Mouse (Mus musculus): ENCODE data around the gene Fry.

Gene Fry

DNA sequence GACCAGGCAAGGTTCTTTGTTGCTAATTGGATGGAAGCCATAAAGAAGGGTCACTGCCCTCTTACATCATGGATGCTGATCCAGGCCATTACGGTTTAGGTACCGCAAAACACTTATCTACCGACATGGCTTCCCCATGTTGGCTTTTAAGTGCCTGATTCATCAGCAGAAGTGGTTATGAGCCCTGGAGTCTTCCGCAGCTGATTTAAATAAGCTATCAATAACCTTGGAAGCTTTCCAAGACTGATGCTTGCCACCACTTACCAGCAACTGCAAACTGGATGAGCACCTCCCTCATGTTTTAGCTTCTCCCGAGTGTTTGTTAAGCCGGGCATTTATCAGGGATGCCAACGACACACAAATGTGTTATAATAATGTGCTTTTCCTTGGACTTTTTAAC lies 12.7 kb downstream of the Fry start:
- DNase-seq: no peak

GRCm38 (mm10) chr5:150134651-150135050 lies 16.2 kb downstream of the Fry start:
- DNase-seq: no peak

DNA sequence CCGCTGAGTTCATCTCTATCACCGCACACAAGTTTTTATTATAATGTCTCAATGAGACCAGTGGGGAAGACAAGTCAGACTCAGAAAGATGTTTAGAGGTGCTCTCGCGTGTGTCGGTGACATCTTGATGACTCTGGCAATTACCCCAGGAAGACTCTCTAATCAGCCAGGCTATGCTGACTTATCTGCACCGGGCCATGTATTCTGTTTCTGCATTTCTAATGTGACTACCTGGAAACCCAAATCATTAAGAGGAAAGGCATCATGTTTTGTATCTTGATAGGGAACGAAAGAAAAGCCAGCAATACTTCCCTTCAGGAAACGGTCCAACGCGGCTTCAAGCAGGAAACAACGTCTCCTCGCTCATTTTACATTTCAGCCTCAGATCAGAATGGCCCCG lies 17.1 kb downstream of the Fry start:
- no peak for DNase-seq

DNA sequence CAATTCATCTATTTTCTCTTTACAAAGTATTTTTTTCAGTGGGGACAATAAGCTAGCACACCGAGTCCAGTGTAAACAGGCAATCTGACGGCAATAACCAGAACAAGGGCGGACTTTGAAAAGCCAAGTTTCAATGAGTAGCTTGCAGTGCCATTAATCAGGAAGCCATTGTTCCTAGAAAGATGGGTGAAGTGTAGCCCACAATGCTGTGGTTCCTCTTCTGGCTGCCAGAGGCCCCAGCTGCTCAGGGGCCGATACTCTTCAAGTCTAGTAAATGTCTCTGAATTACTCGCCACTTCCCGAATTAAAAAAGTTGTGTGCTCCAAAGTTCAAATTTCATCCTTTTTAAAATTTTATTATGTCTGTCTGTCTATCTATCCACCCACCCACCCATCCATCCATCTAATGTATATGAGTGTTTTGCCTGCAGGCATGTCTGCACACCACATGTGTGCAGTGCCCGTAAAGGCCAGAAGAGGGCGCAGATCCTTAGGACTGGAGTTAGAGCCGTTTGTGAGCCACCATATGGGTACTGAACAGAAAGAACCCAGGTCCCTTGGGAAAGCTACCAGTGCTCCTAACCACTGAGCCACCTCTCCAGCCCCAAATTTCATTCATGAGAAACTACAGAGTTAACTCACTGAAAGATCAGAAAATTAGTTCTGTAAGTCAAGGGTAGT lies 19.5 kb downstream of the Fry start:
- DNase-seq: peak; percentile 39 to 49

DNA sequence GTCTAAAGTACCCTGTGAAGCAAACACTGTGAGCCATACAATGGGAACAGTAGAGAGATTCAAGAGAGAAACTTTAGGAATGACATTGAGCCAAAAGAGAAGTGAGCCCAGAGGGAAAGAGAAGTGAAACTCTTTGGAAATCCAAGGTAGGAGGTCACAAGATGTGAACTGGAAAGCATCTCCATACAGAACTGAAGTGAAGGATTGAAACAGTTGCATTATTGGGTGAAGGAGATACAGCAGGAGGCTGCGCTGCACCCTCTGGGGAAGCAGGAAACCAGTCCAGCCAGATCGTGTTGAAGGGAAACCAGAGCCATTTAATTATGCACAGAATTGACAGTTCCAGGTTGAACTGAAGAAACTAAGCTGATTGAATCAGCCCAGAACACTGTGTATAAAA lies 22.1 kb downstream of the Fry start:
- no peak for DNase-seq

DNA sequence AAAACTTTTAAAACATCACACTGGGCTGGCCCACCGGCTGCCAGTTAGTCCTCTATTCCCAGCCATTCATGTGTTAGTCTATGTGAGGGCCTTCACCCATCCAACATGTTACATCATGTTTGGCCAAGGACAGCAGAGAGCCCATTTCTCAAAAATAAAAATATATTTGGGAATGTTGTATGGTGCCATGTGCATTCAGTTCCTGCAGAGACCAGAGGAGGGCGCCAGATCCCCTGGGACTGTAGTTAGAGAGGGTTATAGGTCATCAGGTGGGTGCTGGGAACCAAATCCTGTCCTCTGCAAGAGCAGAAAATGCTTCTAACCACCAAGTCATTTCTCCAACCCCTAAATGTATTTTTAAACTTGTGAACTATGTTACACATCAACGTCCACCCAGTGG lies 27.5 kb downstream of the Fry start:
- peak in 1 of 2 experiments; percentile 5 for DNase-seq

DNA sequence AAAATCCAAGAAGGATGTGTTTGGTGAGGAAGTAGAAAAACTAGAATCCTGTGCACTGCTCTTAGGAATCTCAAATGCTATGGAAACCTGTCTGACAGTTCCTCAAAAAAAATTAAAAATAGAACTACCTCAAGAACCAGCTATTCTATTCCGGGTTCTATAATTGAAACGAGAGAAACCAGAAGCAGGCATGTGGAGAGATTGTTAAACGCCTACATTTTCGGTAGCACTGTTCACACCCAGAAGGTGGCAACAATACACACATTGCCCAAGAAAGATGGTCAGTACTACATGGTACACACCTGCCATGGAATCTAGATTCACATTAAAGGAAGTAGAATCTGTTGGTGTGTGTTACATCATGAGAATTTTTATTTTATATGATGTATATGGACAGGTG lies 28.2 kb downstream of the Fry start:
- no peak for DNase-seq

- no peak for DNase-seq
Observed at GRCm38 (mm10) chr5:150149725-150150124, 31.3 kb downstream of the Fry start.

DNA sequence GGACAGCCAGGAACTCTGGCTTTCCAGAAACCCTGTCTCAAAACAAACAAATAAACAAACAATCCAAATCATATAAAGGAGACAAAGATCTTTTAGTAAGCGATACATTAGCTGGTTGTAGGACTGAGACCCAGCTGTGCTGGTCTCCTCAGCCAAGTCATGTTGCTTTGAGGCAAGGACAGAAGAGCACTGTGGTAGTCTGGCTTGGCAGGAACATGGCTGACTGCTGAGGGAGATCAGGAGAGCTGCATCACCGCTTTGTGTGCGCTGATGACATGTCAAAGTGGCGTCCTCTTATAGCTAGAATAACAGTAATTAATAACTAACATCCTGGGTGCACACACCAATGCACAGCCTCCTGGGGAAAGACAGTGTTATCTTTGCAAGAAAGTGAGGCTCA lies 32.5 kb downstream of the Fry start:
- no peak for DNase-seq

GRCm38 (mm10) chr5:150152071-150152879 lies 33.8 kb downstream of the Fry start:
- no peak for DNase-seq

GRCm38 (mm10) chr5:150152880-150153281 lies 34.4 kb downstream of the Fry start:
- DNase-seq: no peak

DNA sequence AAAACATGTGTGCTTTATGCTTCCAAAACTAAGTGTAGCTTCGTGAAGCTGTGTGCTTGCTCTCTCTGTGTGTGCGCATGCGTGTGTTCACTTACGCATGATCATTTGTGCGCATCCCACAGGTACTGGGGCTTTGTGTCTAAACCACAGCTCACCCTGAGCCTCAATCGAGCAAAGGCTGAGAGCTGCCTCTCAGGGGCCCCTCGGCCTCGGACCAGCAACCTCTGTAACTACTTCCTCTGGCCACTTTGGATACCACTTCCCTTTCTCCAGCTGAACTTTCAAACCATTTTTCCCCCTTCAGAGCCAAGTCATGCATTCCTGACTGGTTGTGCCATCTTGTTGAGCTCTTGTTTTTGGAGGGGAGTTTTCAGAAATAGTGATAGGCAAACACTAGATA lies 36.9 kb downstream of the Fry start:
- DNase-seq: peak; percentile 17 to 26

DNA sequence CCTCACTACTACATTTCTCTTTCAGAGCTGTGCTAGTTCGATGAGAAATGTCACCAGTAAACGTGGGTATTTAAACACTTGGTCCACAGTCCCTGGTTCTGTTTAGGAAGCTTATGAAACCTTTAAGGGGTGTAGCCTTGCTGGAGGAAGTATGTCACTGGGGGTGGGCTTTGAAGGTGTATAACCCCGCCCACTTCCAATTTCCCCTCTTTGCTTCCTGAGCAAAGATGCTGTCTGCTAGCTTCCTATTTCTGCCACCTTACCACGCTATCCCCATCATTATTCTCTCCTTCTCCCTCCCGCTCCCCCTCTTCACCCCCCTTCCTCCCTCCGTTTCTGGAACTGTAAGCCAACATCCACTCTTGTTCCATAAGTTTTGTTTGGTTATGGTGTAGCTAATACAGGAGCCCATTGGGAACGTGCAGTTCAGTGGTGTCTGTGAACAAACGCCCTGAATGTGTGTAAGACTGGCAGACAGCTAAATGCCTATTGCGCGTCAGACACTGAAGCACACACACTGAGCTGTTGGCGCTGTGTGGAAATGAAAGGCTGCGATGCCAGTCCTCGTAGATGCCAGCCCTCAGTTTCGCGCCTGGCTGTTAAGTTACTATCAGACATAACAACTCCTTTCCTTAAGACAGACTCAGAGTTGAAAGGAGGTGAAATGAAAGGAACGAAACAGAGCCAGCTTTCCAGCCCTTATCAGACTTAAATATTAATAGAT lies 37.8 kb downstream of the Fry start:
- peak; percentile 58 to 66 for DNase-seq

- peak; percentile 76 to 81 for DNase-seq
Observed at GRCm38 (mm10) chr5:150157682-150158081, 39.2 kb downstream of the Fry start.

- DNase-seq: no peak
Observed at GRCm38 (mm10) chr5:150159151-150159550, 40.7 kb downstream of the Fry start.

DNA sequence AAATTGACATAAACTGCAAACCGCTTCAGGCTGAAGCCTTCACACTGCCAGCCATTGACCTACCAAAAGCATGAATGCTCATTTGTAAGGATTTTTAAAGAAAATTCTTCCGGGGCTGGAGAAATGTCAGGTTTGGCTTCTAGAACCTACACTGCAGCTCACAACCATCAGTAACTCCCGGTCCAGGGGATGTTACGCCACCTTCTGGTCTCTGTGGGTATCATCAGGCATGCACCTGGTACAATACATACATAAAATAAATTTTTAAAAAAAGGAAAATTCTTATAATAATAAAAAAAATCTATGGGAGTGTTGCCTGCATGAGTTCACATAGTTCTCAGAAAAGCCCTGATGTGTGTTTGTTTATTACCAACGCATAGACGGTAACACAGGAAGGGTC lies 42.7 kb downstream of the Fry start:
- DNase-seq: peak; percentile 36 to 42

DNA sequence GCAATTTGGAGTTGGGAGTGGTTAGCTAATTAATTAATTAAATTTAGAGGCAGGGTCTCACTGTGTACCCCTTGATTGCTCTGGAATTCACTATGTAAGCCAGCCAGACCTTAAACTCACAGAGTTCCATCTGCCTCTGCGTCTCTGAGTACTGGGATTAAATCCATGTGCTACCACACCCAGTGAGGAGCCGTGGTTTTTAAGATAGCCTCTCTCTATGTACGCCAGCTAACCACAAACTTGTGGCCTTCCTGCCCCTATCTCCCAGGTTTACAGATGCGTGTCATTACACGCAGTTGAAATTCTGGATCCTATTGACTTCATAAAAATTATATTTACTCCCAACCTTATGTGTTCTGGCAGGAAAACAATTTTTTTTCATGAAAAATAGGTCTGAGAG lies 43.5 kb downstream of the Fry start:
- DNase-seq: no peak

DNA sequence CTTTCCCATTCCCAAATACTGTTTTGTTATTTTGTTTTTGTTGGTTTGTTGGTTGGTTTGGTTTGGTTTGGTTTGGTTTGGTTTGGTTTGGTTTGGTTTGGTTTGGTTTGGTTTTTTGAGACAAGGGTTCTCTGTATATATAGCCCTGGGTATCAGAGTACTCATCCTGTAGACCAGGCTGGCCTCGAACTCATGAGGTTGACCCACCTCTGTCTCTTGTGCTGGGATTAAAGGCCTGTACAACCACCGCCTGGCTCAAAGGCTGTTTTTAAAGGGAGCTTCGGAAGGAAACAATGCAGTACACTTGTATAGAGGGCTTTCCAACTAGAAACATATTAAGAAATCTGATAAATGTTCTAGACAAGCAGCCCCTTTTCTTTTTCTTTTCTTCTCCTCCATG lies 46.2 kb downstream of the Fry start:
- DNase-seq: no peak

- DNase-seq: no peak
Observed at GRCm38 (mm10) chr5:150166811-150167210, 48.4 kb downstream of the Fry start.

DNA sequence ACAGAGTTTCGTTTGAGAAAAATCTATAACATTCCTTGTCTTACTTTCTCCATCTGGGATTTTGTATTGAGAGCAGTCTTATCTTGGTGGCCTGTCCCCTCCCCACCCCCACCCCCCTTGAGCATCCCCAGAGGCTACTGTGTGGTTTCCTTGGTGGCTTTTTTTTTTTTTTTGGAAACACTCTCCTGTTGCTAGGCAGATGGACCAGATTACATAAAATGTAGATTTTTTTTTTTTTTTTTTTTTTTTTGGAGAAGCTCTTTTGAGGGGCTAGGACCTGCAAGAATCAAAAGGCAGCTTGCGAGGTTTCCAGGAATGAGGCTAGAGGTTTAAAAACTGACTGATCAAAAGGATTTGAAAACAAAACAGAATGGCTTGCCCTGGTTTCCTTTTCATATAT lies 48.8 kb downstream of the Fry start:
- DNase-seq: no peak

- DNase-seq: peak; percentile 69 to 74
Observed at GRCm38 (mm10) chr5:150168712-150169111, 50.3 kb downstream of the Fry start.

- no peak for DNase-seq
Observed at GRCm38 (mm10) chr5:150171562-150171961, 53.1 kb downstream of the Fry start.

- no peak for DNase-seq
Observed at GRCm38 (mm10) chr5:150173869-150174268, 55.4 kb downstream of the Fry start.

GRCm38 (mm10) chr5:150174950-150175349 lies 56.5 kb downstream of the Fry start:
- peak; percentile 34 to 35 for DNase-seq
